Mouse (Mus musculus): ENCODE results near the gene Tgfb1i1. TPM values are rescaled to one million over a fixed set of nuclear protein-coding genes. Genes with fewer than 3 reads are reported as not detected.

Tgfb1i1 gene
- total RNA-seq, 1 experiment from 2014 or later, result not detected

GRCm38 (mm10) chr7:128240131-128240784 is 6.4 kb upstream of the Tgfb1i1 start:
- no peak for ATAC-seq (replicated peaks; ENCODE audit: insufficient number of reproducible peaks, low FRiP score, low TSS enrichment, poor library complexity, severe bottlenecking)

- no peak for ATAC-seq (replicated peaks; ENCODE audit: insufficient number of reproducible peaks, low FRiP score, low TSS enrichment, poor library complexity, severe bottlenecking)
Observed at GRCm38 (mm10) chr7:128242331-128242730, 4.3 kb upstream of the Tgfb1i1 start.

- no peak for ATAC-seq (replicated peaks; ENCODE audit: insufficient number of reproducible peaks, low FRiP score, low TSS enrichment, poor library complexity, severe bottlenecking)
Observed at GRCm38 (mm10) chr7:128243921-128244320, 2.7 kb upstream of the Tgfb1i1 start.

GRCm38 (mm10) chr7:128244410-128245025 is 2.1 kb upstream of the Tgfb1i1 start:
- ATAC-seq (replicated peaks; ENCODE audit: insufficient number of reproducible peaks, low FRiP score, low TSS enrichment, poor library complexity, severe bottlenecking), result no peak

GRCm38 (mm10) chr7:128245547-128245946 is 1.1 kb upstream of the Tgfb1i1 start:
- no peak for ATAC-seq (replicated peaks; ENCODE audit: insufficient number of reproducible peaks, low FRiP score, low TSS enrichment, poor library complexity, severe bottlenecking)

- peak; percentile 62; the same call in 1 of the 2 replicates for ATAC-seq (replicated peaks; ENCODE audit: insufficient number of reproducible peaks, low FRiP score, low TSS enrichment, poor library complexity, severe bottlenecking)
Observed at GRCm38 (mm10) chr7:128247443-128247842, 831 bp downstream of the Tgfb1i1 start.

- no peak for ATAC-seq (replicated peaks; ENCODE audit: insufficient number of reproducible peaks, low FRiP score, low TSS enrichment, poor library complexity, severe bottlenecking)
Observed at GRCm38 (mm10) chr7:128248081-128249042, 1.8 kb downstream of the Tgfb1i1 start.

- no peak for ATAC-seq (replicated peaks; ENCODE audit: insufficient number of reproducible peaks, low FRiP score, low TSS enrichment, poor library complexity, severe bottlenecking)
Observed at GRCm38 (mm10) chr7:128249998-128250397, 3.4 kb downstream of the Tgfb1i1 start.

GRCm38 (mm10) chr7:128251946-128252345 is 5.3 kb downstream of the Tgfb1i1 start:
- no peak for ATAC-seq (replicated peaks; ENCODE audit: insufficient number of reproducible peaks, low FRiP score, low TSS enrichment, poor library complexity, severe bottlenecking)

GRCm38 (mm10) chr7:128252609-128253008 is 6.0 kb downstream of the Tgfb1i1 start:
- no peak for ATAC-seq (replicated peaks; ENCODE audit: insufficient number of reproducible peaks, low FRiP score, low TSS enrichment, poor library complexity, severe bottlenecking)

- no peak for ATAC-seq (replicated peaks; ENCODE audit: insufficient number of reproducible peaks, low FRiP score, low TSS enrichment, poor library complexity, severe bottlenecking)
Observed at GRCm38 (mm10) chr7:128254978-128255377, 8.4 kb downstream of the Tgfb1i1 start.

GRCm38 (mm10) chr7:128255757-128256156 is 9.1 kb downstream of the Tgfb1i1 start:
- ATAC-seq (replicated peaks; ENCODE audit: insufficient number of reproducible peaks, low FRiP score, low TSS enrichment, poor library complexity, severe bottlenecking), result no peak

- ATAC-seq (replicated peaks; ENCODE audit: insufficient number of reproducible peaks, low FRiP score, low TSS enrichment, poor library complexity, severe bottlenecking), result no peak
Observed at GRCm38 (mm10) chr7:128256783-128257334, 10.2 kb downstream of the Tgfb1i1 start.

GRCm38 (mm10) chr7:128265411-128265810 is 18.8 kb downstream of the Tgfb1i1 start, which contains the start of gene Slc5a2:
TSS of gene Slc5a2 (plus strand) at chr7:128265657.
- no peak for ATAC-seq (replicated peaks; ENCODE audit: insufficient number of reproducible peaks, low FRiP score, low TSS enrichment, poor library complexity, severe bottlenecking)

- no peak for ATAC-seq (replicated peaks; ENCODE audit: insufficient number of reproducible peaks, low FRiP score, low TSS enrichment, poor library complexity, severe bottlenecking)
Observed at GRCm38 (mm10) chr7:128266056-128266455, 19.4 kb downstream of the Tgfb1i1 start.

- no peak for ATAC-seq (replicated peaks; ENCODE audit: insufficient number of reproducible peaks, low FRiP score, low TSS enrichment, poor library complexity, severe bottlenecking)
Observed at GRCm38 (mm10) chr7:128267391-128267790, 20.8 kb downstream of the Tgfb1i1 start.

GRCm38 (mm10) chr7:128267813-128268212 is 21.2 kb downstream of the Tgfb1i1 start:
- ATAC-seq (replicated peaks; ENCODE audit: insufficient number of reproducible peaks, low FRiP score, low TSS enrichment, poor library complexity, severe bottlenecking), result no peak

- no peak for ATAC-seq (replicated peaks; ENCODE audit: insufficient number of reproducible peaks, low FRiP score, low TSS enrichment, poor library complexity, severe bottlenecking)
Observed at GRCm38 (mm10) chr7:128270431-128270850, 23.8 kb downstream of the Tgfb1i1 start.

- ATAC-seq (replicated peaks; ENCODE audit: insufficient number of reproducible peaks, low FRiP score, low TSS enrichment, poor library complexity, severe bottlenecking), result no peak
Observed at GRCm38 (mm10) chr7:128271496-128271895, 24.9 kb downstream of the Tgfb1i1 start.
